Mouse (Mus musculus): ENCODE measurements around the gene Six1. TPM values are rescaled to one million over a fixed set of nuclear protein-coding genes. Genes with fewer than 3 reads are reported as not detected.

Six1 gene
- polyA plus RNA-seq, 1 experiment from 2014 or later, result 0.53 TPM

GRCm38 (mm10) chr12:72998105-72999001, 55.3 kb downstream of the Six1 start:
- Histone ChIP-seq H3K36me3 (replicated peaks) (no peaks in the 10 kb centered on the region), H3K27ac (replicated peaks) (no peak overlapping the region), H3K4me3 (replicated peaks) (no peak overlapping the region), H3K9ac (no peak overlapping the region), H3K9me3 (replicated peaks) (no peaks in the 10 kb centered on the region), H3K4me2 (no peak overlapping the region), H3K27me3 (no peaks in the 10 kb centered on the region; the same call in 1 of the 2 replicates), H3K4me1 (replicated peaks) (no peaks in the 10 kb centered on the region)
- 68% methylated on average over 4 of the region's 4 CpGs for WGBS (ENCODE audit: insufficient replicate concordance)
- no peak for ATAC-seq (ENCODE audit: insufficient read depth)

- 78% methylated on average over 3 of the region's 3 CpGs for WGBS (ENCODE audit: insufficient replicate concordance)
- ATAC-seq (ENCODE audit: insufficient read depth), result no peak
- Histone ChIP-seq H3K27ac (replicated peaks) (no peak overlapping the region), H3K36me3 (replicated peaks) (no peaks in the 10 kb centered on the region), H3K27me3 (no peaks in the 10 kb centered on the region; the same call in 1 of the 2 replicates), H3K4me2 (no peak overlapping the region), H3K4me1 (replicated peaks) (no peaks in the 10 kb centered on the region), H3K9ac (no peak overlapping the region), H3K9me3 (replicated peaks) (no peaks in the 10 kb centered on the region), H3K4me3 (replicated peaks) (no peak overlapping the region)
Measured at GRCm38 (mm10) chr12:72996646-72997045, 57.0 kb downstream of the Six1 start.

Other genes starting within 250 kb of the Six1 start
- not detected in 2 replicates for gene Six6, start 114.0 kb downstream of the Six1 start, polyA plus RNA-seq (2015; fragmentation: Nextera tagmentation; extraction: Ambion mirVana)
- 0.24 and 0.35 TPM in 2 replicates for gene 4930447C04Rik, start 113.1 kb downstream of the Six1 start, polyA plus RNA-seq (2015; fragmentation: Nextera tagmentation; extraction: Ambion mirVana)
- 0.03 and 0.07 TPM in 2 replicates for gene Six4, start 59.6 kb upstream of the Six1 start, polyA plus RNA-seq (2015; fragmentation: Nextera tagmentation; extraction: Ambion mirVana)
- gene Mnat1, start 69.8 kb upstream of the Six1 start, polyA plus RNA-seq (2015; fragmentation: Nextera tagmentation; extraction: Ambion mirVana), result 7.8 and 8.0 TPM in 2 replicates
- gene Trmt5, start 232.8 kb upstream of the Six1 start, polyA plus RNA-seq (2015; fragmentation: Nextera tagmentation; extraction: Ambion mirVana), result 6.3 and 6.4 TPM in 2 replicates
- gene Slc38a6, start 232.9 kb upstream of the Six1 start, polyA plus RNA-seq (2015; fragmentation: Nextera tagmentation; extraction: Ambion mirVana), result 1.0 and 1.4 TPM in 2 replicates

Measured in liver, embryonic 15.5 days (tissue).